Mouse (Mus musculus): Measurements from ENCODE around the gene Gprin1. TPM values are rescaled to one million over a fixed set of nuclear protein-coding genes. Genes with fewer than 3 reads are reported as not detected.

Gprin1 gene
- polyA plus RNA-seq, 2 experiments from 2014 or later = not detected

DNA sequence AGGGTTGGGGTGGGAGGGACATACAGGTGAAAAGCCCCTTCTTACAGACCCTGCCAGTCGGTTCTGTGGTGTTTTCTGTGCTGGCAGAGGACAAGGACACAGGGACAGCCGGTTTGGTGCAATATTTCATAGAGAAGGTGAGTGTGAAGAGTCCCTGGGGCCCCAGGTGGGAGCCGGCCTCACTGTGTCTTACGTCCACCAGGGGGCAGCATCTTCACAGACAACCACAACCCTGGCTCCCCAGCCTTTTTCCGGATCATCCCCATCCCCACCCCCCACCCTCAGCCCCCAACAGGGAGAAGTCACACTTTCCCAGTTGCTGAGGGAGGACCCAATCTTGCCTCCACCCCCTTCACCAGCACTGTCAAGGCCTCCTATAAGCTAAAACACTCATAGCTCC lies 32.8 kb downstream of the Gprin1 start:
- ATAC-seq = no peak

- ATAC-seq = no peak
Measured at GRCm38 (mm10) chr13:54714996-54715395, 34.7 kb downstream of the Gprin1 start.

DNA sequence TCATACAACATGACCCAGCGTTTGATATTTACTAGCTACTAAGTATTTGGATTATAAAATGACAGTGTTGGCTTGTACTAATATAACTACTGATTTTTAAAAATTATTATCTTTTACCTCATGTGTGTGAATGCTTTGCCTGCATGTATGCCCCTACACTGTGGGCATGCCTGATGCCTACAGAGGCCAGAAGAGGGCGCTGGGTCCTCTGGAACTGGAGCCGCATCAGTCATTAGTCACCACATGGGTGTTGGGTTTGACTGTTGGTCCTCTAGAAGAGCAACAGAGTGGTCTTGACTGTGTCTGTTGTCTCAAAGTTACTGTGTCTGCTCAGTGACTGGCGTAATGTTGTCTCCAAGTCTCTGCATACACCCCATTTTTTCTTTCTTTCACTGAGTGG lies 35.3 kb downstream of the Gprin1 start:
- no peak for ATAC-seq

DNA sequence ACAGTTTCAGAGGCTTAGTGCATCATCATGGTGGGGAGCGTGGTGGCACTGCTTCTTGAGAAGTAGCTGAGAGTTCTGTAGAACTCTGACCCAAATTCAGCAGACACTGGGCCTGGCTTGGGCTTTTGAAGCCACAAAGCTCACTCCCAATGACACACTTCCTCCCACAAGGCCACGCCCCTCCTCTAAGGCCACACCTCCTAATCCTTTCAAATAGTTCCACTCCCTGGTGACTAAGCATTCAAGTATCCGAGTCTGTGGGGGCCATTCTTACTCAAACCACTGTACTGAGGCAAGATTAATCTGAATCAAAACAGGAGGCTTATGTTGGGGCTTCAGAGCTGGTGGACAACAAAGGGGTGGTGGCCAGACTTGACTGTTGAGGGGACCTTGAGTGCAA lies 38.8 kb downstream of the Gprin1 start:
- ATAC-seq = no peak

DNA sequence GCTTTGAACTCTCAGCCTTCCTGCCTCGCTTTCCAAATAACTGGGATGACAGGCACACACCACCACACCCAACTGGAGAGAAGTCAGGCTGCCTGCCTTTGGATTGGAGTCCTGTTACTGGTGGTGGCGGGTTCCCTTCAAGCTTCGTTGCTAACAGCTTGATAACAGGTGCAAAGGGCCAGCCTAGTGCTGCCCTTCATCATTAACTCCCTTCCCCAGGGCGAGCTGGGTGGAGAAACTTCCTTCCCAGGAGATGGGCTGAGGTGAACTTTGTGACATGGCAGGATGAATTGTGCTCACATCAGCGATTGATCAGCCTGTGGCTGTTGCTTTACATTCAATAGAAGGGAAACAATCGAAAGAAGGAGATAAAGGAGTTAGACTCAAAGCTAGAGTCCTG lies 44.8 kb downstream of the Gprin1 start:
- ATAC-seq = no peak

- no peak for ATAC-seq
Measured at GRCm38 (mm10) chr13:54702507-54702906, 47.2 kb downstream of the Gprin1 start.

- no peak for ATAC-seq
Measured at GRCm38 (mm10) chr13:54701243-54701642, 48.4 kb downstream of the Gprin1 start, which contains the start of gene Cdhr2. TSS of gene Cdhr2 (plus strand) at chr13:54701461.

GRCm38 (mm10) chr13:54695479-54696230 lies 54.0 kb downstream of the Gprin1 start:
- no peak for ATAC-seq

GRCm38 (mm10) chr13:54694348-54695060 lies 55.2 kb downstream of the Gprin1 start:
- peak; percentile 58 for ATAC-seq

DNA sequence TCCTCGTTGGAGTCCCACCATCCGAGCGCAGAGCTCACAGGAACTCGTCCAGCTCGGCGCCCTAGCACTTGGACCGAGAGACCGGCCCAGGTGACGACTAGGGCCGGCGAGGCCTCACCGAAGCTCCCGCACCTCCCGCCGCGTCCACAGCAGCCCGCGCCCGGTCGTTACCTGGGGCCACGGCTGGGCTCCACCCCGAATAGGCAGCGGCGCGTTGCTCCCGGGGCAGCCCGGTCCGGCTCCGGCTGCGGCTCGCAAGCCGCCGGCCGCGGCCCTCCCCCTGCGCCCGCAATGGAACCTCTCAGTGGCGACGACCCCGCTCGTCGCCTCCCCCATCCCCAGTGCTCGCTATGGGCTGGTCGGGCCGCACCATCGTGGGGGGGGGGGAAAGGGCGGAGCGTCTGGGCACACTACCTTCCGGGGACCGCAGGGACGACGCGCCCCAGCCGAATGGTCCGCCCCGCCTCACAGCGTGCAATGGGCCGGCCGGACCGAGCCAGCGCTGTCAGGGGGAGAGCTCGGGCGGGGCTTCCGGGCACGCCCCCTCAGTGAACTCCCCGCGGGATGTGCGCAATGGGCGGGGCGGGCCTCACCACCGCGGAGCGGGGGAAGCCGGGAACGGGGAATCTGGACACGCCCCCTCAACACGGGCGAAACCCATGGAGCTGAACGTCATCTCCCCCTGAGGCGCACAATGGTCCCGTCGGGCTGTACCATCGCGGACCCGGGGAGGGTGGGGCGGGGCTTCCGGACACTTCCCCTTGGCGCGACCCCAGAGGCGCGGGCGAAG lies 55.9 kb downstream of the Gprin1 start, which contains the start of gene Rnf44:
Rnf44 (minus strand) TSS at position 350 of the 790 bp plus-strand sequence.
- peak; percentile 88 for ATAC-seq

DNA sequence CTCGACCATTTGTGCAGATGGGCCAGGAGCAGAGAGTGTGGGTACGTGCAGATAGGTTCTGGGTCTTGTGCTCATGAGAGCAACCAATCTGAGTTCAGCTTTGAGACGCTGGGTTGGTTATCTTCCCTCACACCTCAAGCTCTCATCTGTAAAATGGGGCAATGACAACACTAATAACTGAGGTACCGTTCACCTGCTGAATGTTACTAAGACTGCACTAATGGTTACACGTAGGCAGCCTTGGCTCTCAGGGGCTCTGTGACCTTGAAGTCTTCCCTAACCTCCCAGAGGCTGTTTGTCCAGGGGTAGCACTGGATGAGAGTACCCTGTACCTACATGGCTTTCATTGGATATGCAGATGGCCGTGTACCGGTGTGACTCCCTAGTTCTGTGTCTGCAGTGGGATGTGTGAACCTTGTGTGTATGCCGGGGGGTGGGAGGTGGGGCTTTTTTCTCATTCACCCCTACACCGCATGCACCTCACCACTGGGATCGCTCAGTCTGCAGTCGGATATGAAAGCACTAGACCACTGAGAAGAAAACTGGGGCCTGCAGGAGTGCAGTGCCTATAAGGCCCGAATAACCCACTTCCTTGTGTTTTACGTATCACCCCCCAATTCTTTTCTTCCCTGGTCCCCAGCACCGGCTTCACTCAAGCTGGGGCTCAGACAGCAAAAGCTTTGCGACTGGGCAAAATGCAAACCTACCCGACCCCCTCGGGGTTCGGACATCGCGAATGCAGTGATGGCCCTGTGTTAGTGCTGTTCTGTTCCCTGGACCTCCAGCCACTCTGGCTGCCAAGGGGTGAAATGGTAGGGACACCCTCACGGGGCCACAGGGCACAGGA lies 56.7 kb downstream of the Gprin1 start:
- no peak for ATAC-seq

DNA sequence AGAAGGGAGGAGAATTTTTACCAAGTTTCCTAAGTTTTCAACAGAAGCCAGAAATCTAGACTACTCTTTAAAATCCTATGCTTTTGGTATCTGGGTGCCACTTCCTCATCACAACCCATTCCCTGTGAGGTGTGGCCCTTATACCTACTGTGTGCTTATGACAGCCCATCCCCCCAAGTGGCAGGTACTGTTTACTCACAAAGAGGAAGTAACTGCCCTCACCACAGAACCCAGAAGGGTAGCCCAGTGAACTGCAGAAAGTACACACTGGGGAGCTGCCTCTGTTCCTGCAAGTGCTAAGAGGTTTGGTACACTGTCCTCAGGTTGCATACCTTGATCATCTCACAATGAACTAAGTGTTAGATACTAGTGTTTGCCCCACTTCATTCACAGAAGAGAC lies 57.9 kb downstream of the Gprin1 start:
- ATAC-seq = no peak

- ATAC-seq = no peak
Measured at GRCm38 (mm10) chr13:54690151-54690740, 59.4 kb downstream of the Gprin1 start.

DNA sequence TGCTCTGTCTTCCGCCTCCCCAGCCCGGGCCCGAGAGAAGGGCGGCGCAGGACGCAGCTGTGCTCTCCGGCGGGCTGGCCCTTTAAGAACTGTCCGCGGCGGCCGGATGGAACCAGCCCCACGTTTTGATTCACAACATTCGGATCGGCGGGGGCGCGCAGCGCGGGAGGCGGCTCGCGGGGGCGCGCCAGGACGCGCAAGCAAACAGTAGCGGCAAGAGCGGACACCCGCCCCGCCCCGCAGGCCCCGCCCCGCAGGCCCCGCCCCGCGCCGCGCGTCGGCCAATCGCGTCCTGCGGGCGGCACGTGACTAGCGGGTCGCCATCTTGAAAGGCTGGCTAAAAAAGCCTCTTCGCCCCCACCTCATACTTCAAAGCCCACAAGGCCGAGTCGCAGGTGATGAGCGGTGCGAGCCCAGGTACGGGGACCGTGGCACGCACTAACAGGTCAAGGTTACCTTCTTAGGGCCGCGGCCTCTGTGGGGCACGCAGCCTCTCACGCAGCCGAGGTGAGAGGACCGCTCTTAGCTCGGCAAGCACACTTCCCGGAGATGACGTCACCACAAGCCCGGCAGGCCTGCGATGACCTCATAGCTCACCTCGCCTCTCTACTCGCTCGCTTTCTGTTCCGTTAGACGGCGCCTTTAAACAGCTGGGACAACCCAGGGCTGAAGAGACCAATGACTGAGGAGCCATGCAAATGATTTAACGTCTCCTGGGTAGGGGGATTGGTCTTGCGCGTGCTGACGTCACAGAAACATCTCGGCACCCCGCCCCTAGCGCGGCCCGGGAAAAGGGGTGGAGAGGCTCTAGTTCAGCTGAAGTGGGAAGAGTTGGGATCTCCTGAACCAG lies 61.9 kb downstream of the Gprin1 start:
- ATAC-seq = peak; percentile 81

DNA sequence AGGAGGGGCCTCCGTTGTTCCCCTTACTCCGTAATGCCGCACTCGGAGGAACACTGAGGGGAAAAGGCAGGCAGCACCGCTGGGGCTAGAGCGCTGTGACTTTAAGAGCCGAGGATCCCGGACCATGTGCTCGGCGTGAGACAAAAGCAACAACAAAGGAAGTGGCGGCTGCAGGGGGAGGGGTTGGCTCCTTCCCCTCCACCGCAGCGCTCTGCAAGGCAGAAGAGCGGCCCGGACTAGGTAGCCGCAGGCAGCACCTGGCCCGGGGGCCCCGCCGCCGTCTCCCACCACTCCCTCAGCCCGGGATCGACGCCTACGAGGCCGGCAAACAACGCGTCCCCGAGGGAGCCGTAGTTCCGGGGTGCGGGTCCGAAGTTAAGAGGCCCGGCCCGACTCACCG lies 62.6 kb downstream of the Gprin1 start:
- peak; percentile 73 for ATAC-seq

Other genes starting within 250 kb of the Gprin1 start
- gene Simc1, start 246.1 kb downstream of the Gprin1 start, polyA plus RNA-seq (2017; shearing (Covaris generic)) = 10 to 100 TPM; 13.2 to 13.9 TPM
- gene 4833439L19Rik, start 184.4 kb downstream of the Gprin1 start, polyA plus RNA-seq (2017; shearing (Covaris generic)) = 100 to 1,000 TPM in 1 of 2 experiments, 10 to 100 TPM in 1; 67.3 to 104 TPM
- gene Arl10, start 174.9 kb downstream of the Gprin1 start, polyA plus RNA-seq (2017; shearing (Covaris generic)) = 1 to 10 TPM; 3.8 to 5.0 TPM
- 10 to 100 TPM; 59.5 to 64.6 TPM for gene Nop16, start 159.8 kb downstream of the Gprin1 start, polyA plus RNA-seq (2017; shearing (Covaris generic))
- gene Higd2a, start 159.7 kb downstream of the Gprin1 start, polyA plus RNA-seq (2017; shearing (Covaris generic)) = 100 to 1,000 TPM in 1 of 2 experiments, 10 to 100 TPM in 1; 98.7 to 110 TPM
- gene Cltb, start 138.5 kb downstream of the Gprin1 start, polyA plus RNA-seq (2017; shearing (Covaris generic)) = 10 to 100 TPM; 15.6 to 16.2 TPM
- 100 to 1,000 TPM in 1 of 2 experiments, 10 to 100 TPM in 1; 86.1 to 109 TPM for gene Faf2, start 128.1 kb downstream of the Gprin1 start, polyA plus RNA-seq (2017; shearing (Covaris generic))
- gene Rnf44, start 56.0 kb downstream of the Gprin1 start, polyA plus RNA-seq (2017; shearing (Covaris generic)) = 10 to 100 TPM; 25.5 to 30.0 TPM
- not detected for gene Cdhr2, start 48.4 kb downstream of the Gprin1 start, polyA plus RNA-seq (2017; shearing (Covaris generic))
- 1 to 10 TPM in 1 of 2 experiments, under 1 TPM in 1; 0.30 to 1.1 TPM for gene Sncb, start 16.7 kb upstream of the Gprin1 start, polyA plus RNA-seq (2017; shearing (Covaris generic))
- not detected for gene Eif4e1b, start 34.1 kb upstream of the Gprin1 start, polyA plus RNA-seq (2017; shearing (Covaris generic))
- 1 to 10 TPM; 2.1 to 2.7 TPM for gene Tspan17, start 39.5 kb upstream of the Gprin1 start, polyA plus RNA-seq (2017; shearing (Covaris generic))
- gene Unc5a, start 199.5 kb upstream of the Gprin1 start, polyA plus RNA-seq (2017; shearing (Covaris generic)) = under 1 TPM in 1 of 2 experiments, not detected in 1; 0.46 TPM

Measured in CD4-positive, CD25-positive, alpha-beta regulatory T cell, adult 4 months (primary cell).